18 mouse cellular contexts compared by ENCODE assay signal in the genomic region with DNA sequence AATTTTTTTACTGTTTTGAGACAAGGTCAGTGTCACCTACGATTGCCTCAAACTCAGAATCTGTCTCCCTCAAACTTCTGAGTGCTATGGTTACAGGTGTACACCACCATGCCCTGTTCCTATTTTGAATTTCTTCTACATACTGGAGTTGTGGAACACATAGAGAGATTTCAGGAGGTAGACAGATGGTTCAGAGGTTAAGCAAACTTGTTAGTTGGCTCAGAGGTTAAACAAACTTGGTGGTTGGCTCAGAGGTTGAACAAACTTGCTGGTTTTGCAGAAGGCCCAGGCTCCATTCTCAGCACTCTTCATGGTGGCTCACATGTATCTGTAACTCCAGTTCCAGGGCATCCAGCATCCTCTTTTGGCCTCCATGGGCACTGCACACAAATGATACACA. TPM values are rescaled to one million over a fixed set of nuclear protein-coding genes. Genes with fewer than 3 reads are reported as not detected.
"Had no signal": no experiment of that assay in that cellular context is flagged by ENCODE, and none has a peak within 500 bp of the region (broad histone marks: within the 10 kb centered on the region; RNA-seq: fewer than 3 reads in every experiment).

No protein-coding gene starts in this region.

- H3K9ac ChIP-seq: limb, embryonic 15.5 days; lung, embryonic 15.5 days; midbrain, embryonic 13.5 days; neural tube, embryonic 15.5 days had no signal

- H3K4me2 ChIP-seq: limb, embryonic 15.5 days; lung, embryonic 15.5 days; midbrain, embryonic 13.5 days; neural tube, embryonic 15.5 days had no signal

- H3K4me1 ChIP-seq: limb, embryonic 15.5 days; lung, embryonic 15.5 days; midbrain, embryonic 13.5 days; neural tube, embryonic 15.5 days had no signal

- H3K27me3 ChIP-seq: limb, embryonic 15.5 days; lung, embryonic 15.5 days; midbrain, embryonic 13.5 days; neural tube, embryonic 15.5 days had no signal

- H3K9me3 ChIP-seq: limb, embryonic 15.5 days; lung, embryonic 15.5 days; midbrain, embryonic 13.5 days; neural tube, embryonic 15.5 days had no signal

- DNase-seq: layer of hippocampus, adult 9-11 months; layer of hippocampus, postnatal 36 days; right cerebral cortex, adult 18-20 months; spleen, adult 18-20 months; thymus, adult 2 months; thymus, postnatal 25 days had no signal

- H3K4me3 ChIP-seq: limb, embryonic 15.5 days; lung, embryonic 15.5 days; midbrain, embryonic 13.5 days; myocyte; neural tube, embryonic 15.5 days had no signal

- ATAC-seq: hindbrain, embryonic 16.5 days; inflammation-experienced regulatory T-cells, adult 6 months; midbrain, embryonic 13.5 days had no signal

- H3K27ac ChIP-seq: limb, embryonic 15.5 days; lung, embryonic 15.5 days; midbrain, embryonic 13.5 days; neural tube, embryonic 15.5 days had no signal

RNA-seq across cellular contexts. Expression of gene Rnf183, which starts 50.9 kb away (rescaled TPM):
- total RNA-seq: layer of hippocampus, postnatal 36 days; left cerebral cortex, adult 8-10 months; left cerebral cortex, postnatal 25 days had no signal
- polyA plus RNA-seq: inflammation-experienced regulatory T-cells, adult 6 months; limb, embryonic 11.5 days; limb, embryonic 15.5 days; myocyte; neural tube, embryonic 11.5 days; stomach, embryonic 14.5 days had no signal
